15 mouse cellular contexts compared by ENCODE assay signal in the genomic region with DNA sequence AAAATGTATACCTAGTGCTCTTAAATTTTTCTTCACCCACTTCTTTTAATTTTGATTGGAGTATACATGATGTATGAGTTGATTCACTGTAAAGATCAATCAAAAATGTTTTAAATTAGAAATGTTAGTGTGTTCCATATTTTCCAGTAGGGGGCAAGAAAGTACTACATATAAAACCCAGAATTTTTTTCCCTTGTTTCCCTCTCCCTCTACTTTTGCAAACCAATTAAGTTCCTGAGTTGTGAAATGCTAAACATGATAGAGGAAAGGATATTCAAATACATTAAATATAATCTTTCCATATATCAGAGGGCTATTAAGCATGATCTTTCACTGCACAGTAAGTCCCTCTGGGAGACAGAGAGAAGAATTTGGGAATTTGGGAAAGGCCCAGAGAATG.
DNase-seq lines count a peak whose midpoint lies in the region; ATAC-seq and TF ChIP-seq lines count a peak whose summit lies in the region.
"Had no signal": no experiment of that assay in that cellular context is flagged by ENCODE, and none has a peak within 500 bp of the region (broad histone marks: within the 10 kb centered on the region; RNA-seq: fewer than 3 reads in every experiment).

No protein-coding gene starts in this region.

- no peak; the same call in 1 of the 2 replicates for ATAC-seq in hindbrain, embryonic 14.5 days (ENCODE audit: low FRiP score)
- ATAC-seq in lung, postnatal 0 days = no peak
- ATAC-seq in megakaryocyte-erythroid progenitor cell, adult 5-6 weeks (replicated peaks; ENCODE audit: low FRiP score, low TSS enrichment, poor library complexity, severe bottlenecking) = no peak
- ATAC-seq: intestine, embryonic 16.5 days had no signal

- no peaks in the 10 kb centered on the region for H3K27me3 ChIP-seq in hindbrain, embryonic 14.5 days (ENCODE audit: control insufficient read depth, insufficient read depth, low read length)
- H3K27me3 ChIP-seq in hindbrain, embryonic 10.5 days (ENCODE audit: insufficient read depth, poor library complexity, severe bottlenecking) = no peaks in the 10 kb centered on the region
- H3K27me3 ChIP-seq in lung, postnatal 0 days (replicated peaks; ENCODE audit: insufficient read depth, low read length) = no peaks in the 10 kb centered on the region
- H3K27me3 ChIP-seq: heart, embryonic 15.5 days had no signal

- no peaks in the 10 kb centered on the region for H3K36me3 ChIP-seq in hindbrain, embryonic 14.5 days (replicated peaks; ENCODE audit: control insufficient read depth, insufficient read depth)
- no peaks in the 10 kb centered on the region for H3K36me3 ChIP-seq in hindbrain, embryonic 10.5 days
- H3K36me3 ChIP-seq in lung, postnatal 0 days (ENCODE audit: insufficient read depth, low read length) = no peaks in the 10 kb centered on the region
- H3K36me3 ChIP-seq: heart, embryonic 15.5 days had no signal

- no peaks in the 10 kb centered on the region for H3K4me1 ChIP-seq in hindbrain, embryonic 14.5 days (replicated peaks; ENCODE audit: control insufficient read depth, insufficient read depth, low read length)
- no peaks in the 10 kb centered on the region for H3K4me1 ChIP-seq in hindbrain, embryonic 10.5 days (replicated peaks)
- no peaks in the 10 kb centered on the region for H3K4me1 ChIP-seq in lung, postnatal 0 days (ENCODE audit: insufficient read depth, low read depth, low read length)
- H3K4me1 ChIP-seq in lung, adult 2 months (ENCODE audit: control insufficient read depth, insufficient read depth, low read length) = no peaks in the 10 kb centered on the region
- H3K4me1 ChIP-seq: heart, embryonic 15.5 days had no signal

- TF ChIP-seq POLR2A in lung, adult 2 months (IDR thresholded peaks at IDR 0.05; ENCODE audit: borderline replicate concordance, extremely low read depth, low read depth, low read length) = no peak

- no peaks in the 10 kb centered on the region for H3K9me3 ChIP-seq in hindbrain, embryonic 14.5 days (ENCODE audit: control insufficient read depth, low read length)
- no peaks in the 10 kb centered on the region for H3K9me3 ChIP-seq in hindbrain, embryonic 10.5 days
- no peaks in the 10 kb centered on the region for H3K9me3 ChIP-seq in lung, postnatal 0 days (ENCODE audit: low read length)
- H3K9me3 ChIP-seq: heart, embryonic 15.5 days had no signal

- TF ChIP-seq CTCF in lung, postnatal 0 days (IDR thresholded peaks at IDR 0.05) = peak; percentile 33
- TF ChIP-seq CTCF in lung, adult 2 months (IDR thresholded peaks at IDR 0.05; ENCODE audit: insufficient read depth, low read length) = no peak

- no peak overlapping the region for H3K27ac ChIP-seq in hindbrain, embryonic 14.5 days
- H3K27ac ChIP-seq in hindbrain, embryonic 10.5 days = no peak overlapping the region
- H3K27ac ChIP-seq in lung, postnatal 0 days (ENCODE audit: low read length) = no peak overlapping the region
- H3K27ac ChIP-seq: heart, embryonic 15.5 days had no signal

- no peak for TF ChIP-seq EP300 in lung, postnatal 0 days (IDR thresholded peaks at IDR 0.05)

- peak; percentile 75 for DNase-seq in hindbrain, embryonic 14.5 days (ENCODE audit: low spot score)
- DNase-seq in hindbrain, embryonic 10.5 days (ENCODE audit: low spot score) = no peak
- DNase-seq in lung, postnatal 0 days (ENCODE audit: low spot score) = peak; percentile 72
- DNase-seq in lung, adult 2 months = no peak
- peak; percentile 32 for DNase-seq in brain, embryonic 18.5 days (ENCODE audit: low read depth, low spot score)
- DNase-seq in retina, postnatal 1 day = peak; percentile 61
- DNase-seq in thymus, postnatal 10 days (ENCODE audit: low spot score in 2 of 2) = no peak
- DNase-seq: adrenal gland, adult 2 months; gastrocnemius, postnatal 36 days; kidney, postnatal 36 days; lung, postnatal 4 days had no signal

- H3K4me3 ChIP-seq in hindbrain, embryonic 14.5 days (replicated peaks; ENCODE audit: low read length) = no peak overlapping the region
- H3K4me3 ChIP-seq in hindbrain, embryonic 10.5 days = no peak overlapping the region
- no peak overlapping the region for H3K4me3 ChIP-seq in lung, postnatal 0 days (ENCODE audit: low read depth, low read length)
- no peak overlapping the region for H3K4me3 ChIP-seq in lung, adult 2 months (replicated peaks; ENCODE audit: extremely low read depth, low read depth, low read length)
- H3K4me3 ChIP-seq: heart, embryonic 15.5 days; myocyte had no signal

- no peak overlapping the region for H3K4me2 ChIP-seq in hindbrain, embryonic 14.5 days (replicated peaks)
- no peak overlapping the region for H3K4me2 ChIP-seq in lung, postnatal 0 days (replicated peaks; ENCODE audit: low read depth, low read length)
- H3K4me2 ChIP-seq: heart, embryonic 15.5 days had no signal

- H3K9ac ChIP-seq in hindbrain, embryonic 14.5 days = no peak overlapping the region
- H3K9ac ChIP-seq in lung, postnatal 0 days (replicated peaks; ENCODE audit: low read depth) = no peak overlapping the region
- H3K9ac ChIP-seq: heart, embryonic 15.5 days had no signal

Comparison
In these comparisons a context has a peak if more than half of its experiments do, and no peak if none do; other contexts are left out.
1. DNase-seq: peak in hindbrain, embryonic 14.5 days (single experiment), lung, postnatal 0 days (single experiment), brain, embryonic 18.5 days (single experiment) and retina, postnatal 1 day (single experiment); none in hindbrain, embryonic 10.5 days (single experiment), lung, adult 2 months (single experiment) and thymus, postnatal 10 days (0 of 2).